Mouse (Mus musculus) right cerebral cortex, postnatal 14 days (tissue): ENCODE measurements at regions not wholly inside any gene's neighbourhood (a gene's known extent, or its start where the extent isn't known, plus 50 kb on each side); places are given as distances from the start of the nearest gene placed in this dataset.
A peak's percentile ranks its signal among the peaks of the same experiment; 100 is the strongest.

Source experiments
- DNase-seq: peaks from one replicate; pipeline ENCODE4 v3.0.0; 2022

GRCm38 (mm10) chr9:74342176-74342575, 232.0 kb downstream of the Wdr72 start:
- DNase-seq, result no peak

DNA sequence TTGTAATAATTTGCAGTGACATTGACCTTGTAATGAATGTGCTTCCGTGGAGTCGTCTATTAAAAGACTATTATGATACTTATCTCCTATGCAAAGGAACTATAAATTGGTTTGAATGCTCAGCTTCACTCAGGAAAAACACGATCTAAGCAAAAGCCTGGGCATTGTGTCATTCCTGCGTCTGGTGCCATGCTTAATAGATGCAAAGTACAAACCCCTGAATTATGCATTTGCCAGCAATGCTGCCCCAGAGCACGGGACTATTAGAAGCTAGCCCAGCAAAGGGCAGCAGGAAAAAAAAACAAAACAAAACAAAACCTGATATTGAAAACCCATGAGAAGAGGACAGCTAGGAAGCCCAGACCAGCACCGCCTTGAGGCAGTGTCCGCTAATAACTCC, 234.9 kb downstream of the Wdr72 start:
- no peak for DNase-seq

DNA sequence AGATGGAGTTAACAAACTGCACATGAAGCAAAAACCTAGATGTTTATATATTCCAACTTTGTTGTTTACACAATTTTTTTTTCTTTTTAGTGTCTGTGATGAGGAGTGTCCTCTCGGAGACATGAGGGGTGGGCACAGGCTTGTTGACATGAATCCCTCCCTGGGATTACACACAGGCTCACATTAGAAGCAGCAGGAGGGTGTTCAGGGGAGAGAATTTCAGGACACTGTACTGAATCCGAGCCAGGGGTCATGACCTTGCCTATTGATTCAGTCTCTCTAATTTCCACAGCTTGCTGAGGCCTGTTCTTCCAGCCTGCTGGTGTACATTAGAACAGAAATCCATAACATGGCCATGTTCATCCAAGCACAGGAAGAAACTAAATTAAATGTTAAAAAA, 238.6 kb downstream of the Wdr72 start:
- no peak for DNase-seq

- no peak for DNase-seq
Measured at GRCm38 (mm10) chr9:74365930-74366438, 255.8 kb downstream of the Wdr72 start.

DNA sequence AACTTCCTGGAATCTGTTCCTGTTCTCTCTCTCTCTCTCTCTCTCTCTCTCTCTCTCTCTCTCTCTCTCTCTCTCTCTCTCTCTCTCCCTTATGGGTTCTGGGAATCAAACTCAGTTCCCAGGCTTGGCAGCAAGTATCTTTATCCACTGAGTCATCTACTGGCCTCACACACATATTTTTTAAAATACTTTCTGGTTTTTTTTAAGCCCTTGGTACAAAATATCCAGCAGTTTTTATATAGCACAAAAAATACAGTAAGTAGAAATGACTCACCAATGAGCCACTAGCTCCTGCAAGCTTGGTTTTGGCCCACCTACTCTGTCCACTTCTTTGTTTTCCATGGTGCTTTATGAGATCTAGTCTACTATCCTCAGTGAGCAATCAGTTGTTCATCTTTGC, 266.0 kb downstream of the Wdr72 start:
- no peak for DNase-seq

- no peak for DNase-seq
Measured at GRCm38 (mm10) chr9:74377204-74377603, 267.0 kb downstream of the Wdr72 start.

DNA sequence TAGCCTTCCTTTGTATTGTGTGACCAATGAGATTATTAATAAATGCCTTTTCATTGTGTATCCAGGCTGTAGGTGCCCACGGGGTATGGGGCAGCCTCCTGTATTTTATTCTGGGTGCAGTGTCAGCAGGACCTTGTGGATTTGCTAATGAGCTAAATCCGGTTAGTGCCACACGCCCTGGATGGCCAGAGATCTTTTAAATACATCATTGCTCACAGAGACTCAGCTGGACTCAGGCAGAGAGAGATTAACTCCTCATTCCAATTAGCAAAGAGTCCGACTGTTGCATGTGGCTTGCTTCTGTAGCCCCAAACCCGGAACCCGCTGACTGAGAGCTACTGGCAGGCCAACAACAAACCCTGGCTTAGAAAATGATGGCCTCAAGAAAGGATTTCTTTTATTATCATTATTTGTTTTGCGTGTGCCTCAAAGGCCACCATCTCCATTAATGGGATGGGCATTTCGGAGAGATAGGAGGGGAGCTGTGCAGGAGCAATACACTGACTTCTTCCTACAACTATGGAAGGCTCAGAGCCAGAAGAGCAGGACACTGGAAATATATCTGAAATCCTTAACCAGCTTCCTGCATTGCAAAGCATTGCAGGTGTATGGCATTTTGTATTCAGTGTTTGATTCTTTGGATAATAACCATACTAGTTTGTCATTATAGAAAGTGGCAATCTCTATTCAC, 274.2 kb downstream of the Wdr72 start:
- no peak for DNase-seq

DNA sequence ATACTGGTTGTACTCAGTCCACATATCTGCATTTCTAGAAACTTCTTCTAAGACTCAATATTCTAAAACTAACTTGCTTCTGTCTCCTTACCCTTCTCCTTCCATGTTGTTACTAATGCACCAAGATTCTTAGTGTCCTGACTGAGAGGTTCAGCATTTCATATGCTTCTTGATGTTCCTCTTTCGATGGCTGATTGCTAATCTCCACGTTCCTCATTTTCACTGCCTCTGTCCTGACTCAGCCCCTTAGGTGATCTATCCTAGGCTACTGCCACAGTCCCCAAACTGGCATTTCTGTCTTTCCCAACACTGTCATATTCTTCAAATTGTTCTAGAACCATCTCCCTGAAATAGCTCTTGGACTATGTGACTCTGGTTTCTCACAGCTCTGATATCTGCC, 315.4 kb downstream of the Wdr72 start:
- no peak for DNase-seq

GRCm38 (mm10) chr9:74449981-74450380, 339.8 kb downstream of the Wdr72 start:
- DNase-seq, result no peak

DNA sequence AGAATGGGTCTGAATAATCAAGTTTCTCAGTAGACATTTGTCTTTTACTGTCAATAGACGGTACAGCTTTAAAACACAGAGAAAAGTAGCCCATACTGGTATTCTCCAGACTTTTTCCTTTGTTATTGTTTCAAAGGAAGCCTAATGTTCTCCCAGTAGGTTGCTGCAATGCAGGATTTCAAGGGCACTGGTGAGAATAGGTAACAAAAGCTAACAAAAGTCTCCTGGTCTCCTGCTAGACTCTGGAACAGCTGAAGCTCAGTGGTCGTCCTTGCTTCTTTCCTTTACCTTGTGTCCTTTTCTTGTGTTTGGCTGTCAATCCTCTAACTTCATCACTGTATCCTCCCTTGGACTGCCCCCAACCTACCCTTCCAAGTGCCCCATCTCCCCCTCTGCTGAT, 350.9 kb downstream of the Wdr72 start:
- no peak for DNase-seq

DNA sequence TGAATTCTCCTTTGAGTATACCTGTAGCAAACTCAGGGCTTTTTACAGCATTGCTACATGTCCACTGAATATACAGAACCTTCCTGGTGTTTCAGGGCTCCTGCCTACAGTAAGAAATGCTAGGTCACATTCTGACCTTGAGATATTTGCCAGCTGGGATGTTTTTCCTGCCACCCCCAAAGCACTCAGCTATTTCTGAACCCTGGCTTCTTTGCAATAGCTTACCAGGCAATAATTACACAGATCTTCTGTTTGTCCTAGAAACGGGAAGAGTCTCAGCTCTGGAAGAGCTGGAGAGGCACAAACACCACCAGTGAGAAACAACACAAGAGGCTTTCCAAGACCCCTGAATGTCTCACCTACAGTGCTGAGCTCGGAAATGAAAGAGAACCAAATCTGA, 366.7 kb downstream of the Wdr72 start:
- DNase-seq, result no peak

DNA sequence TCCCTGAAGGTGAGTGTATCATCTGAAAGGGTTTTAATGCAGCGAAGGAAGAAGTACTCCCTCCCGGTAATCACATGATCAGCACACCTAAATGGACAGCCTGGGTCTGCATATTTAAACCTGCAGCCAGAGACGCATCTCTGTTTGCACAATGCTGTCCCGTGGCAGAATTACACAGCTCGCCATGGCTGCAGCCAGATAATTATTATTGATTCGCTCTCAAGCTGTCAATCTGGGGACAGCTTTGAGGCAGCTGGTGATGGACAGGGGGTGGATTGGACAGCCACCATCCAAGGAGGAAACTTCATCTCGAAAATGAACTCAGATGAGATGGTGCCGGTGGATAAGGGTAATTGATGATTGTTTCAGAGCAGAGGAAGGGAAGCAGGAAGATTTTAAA, 369.1 kb downstream of the Wdr72 start:
- DNase-seq, result no peak

DNA sequence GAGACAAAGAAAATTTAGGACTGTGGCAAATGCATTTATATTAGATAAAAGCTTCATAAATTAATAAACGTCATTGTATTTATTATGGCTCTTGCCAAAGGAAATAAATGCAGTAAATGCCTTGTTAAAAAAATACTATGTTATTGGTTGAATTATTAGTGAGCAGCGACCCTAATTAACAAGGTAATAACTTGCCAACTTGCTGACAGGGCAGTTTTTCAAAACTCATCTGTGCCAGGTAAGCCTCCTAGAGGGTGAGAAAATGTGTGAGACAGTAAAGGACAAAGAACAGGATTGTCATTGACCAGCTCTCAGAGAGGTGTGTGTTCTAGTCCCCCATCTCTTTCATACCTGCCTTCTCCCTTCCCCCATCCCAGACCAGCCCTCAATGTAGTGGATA, 347.8 kb upstream of the Onecut1 start:
- no peak for DNase-seq

- no peak for DNase-seq
Measured at GRCm38 (mm10) chr9:74528550-74528949, 333.2 kb upstream of the Onecut1 start.

DNA sequence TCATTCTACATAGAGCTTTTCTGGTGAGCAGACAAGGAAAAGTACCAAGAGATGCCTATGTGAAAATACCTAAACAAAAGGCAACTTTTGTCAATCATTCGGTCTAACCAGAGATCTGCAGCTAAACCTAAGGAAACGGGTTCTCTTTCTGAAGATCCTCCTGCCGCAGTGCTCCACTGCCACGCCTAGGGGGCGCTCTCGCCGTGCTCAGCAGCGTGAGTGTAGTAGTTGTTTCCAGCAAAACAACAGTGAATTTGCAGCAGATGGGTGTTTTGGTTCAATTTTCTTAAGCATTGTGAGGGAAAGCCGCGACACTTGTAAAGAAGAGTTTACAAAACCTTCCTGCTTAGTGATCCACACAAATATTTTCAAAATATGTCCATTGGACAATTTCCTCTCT, 331.4 kb upstream of the Onecut1 start:
- peak; percentile 81 for DNase-seq

DNA sequence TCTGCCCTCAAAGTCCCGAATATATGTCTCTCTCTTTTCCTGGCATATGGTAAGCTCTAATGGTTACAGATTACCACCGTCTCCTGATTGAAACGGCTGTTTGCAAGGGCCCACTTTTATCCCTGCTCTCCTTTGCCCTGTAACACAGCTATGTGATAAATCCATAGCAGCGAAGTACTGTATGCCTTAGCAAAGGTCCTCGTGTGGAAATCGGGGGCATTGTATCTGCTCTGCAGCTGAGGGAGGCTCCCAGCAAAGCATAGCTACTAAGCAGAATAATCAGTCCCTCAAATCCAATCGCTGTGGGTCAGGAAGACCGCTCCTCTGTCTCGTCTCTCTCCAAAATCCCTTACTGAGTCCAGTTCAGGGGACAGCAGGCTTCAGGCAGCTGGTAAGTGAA, 331.0 kb upstream of the Onecut1 start:
- DNase-seq, result no peak

DNA sequence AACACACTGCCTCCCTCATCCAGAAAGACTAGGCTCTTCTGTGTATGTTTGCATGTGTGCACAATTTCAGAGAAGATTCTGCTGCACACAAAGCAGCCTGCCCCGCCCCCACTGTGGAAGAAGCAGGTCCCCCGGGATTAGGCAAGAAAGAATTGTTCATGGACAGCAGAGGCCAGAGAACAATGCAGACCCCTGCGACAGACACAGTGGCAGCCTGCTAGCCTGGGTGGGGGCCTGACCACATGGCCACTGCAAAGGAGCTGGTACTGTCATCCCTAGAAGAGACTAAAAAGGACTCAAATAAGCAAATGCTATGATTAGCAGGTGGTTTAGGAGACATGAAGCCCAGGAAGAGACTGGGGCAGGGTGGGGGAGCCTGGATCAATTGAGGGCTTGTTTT, 329.7 kb upstream of the Onecut1 start:
- DNase-seq, result no peak

GRCm38 (mm10) chr9:74534976-74535375, 326.7 kb upstream of the Onecut1 start:
- no peak for DNase-seq

DNA sequence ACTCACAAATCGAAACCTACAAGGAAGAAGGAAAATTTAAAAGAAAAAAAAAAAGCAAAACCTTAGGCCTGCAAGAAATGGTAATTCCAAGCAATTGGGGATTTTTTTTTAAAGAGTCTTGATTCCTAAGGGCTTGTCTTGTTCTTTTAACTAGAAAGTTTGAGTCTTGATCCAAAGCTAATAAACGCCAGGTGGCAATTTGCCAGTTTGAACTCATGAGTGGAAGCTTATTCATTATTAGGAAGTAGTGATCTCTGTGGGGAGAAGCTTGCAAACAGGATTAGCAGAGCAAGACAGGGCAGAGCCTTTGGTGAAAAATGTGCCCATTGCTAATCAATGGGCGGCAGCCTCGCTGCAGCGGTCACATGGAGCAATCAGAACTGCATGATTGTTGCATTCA, 305.6 kb upstream of the Onecut1 start:
- DNase-seq, result no peak

GRCm38 (mm10) chr9:74592757-74593156, 269.0 kb upstream of the Onecut1 start:
- no peak for DNase-seq

- DNase-seq, result no peak
Measured at GRCm38 (mm10) chr9:74593970-74594369, 267.8 kb upstream of the Onecut1 start.

DNA sequence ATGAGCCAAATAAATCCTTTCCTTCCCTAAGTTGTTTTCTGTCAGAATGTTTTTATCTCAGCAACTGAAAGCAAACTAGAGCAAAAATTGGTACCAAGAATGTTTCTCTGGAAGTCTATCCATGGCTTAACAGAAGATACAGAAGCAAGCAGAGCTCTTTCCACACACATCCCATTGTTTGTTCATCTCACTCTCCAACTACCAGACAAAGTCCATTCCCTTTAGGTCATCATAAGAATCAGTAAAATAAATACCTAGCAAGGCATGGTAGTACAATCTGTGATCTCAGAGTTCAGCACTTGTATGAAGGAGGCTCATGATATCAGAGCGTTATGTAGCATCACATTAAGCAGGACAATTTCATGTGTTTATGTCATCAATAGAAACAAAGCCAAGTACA, 257.3 kb upstream of the Onecut1 start:
- DNase-seq, result no peak

DNA sequence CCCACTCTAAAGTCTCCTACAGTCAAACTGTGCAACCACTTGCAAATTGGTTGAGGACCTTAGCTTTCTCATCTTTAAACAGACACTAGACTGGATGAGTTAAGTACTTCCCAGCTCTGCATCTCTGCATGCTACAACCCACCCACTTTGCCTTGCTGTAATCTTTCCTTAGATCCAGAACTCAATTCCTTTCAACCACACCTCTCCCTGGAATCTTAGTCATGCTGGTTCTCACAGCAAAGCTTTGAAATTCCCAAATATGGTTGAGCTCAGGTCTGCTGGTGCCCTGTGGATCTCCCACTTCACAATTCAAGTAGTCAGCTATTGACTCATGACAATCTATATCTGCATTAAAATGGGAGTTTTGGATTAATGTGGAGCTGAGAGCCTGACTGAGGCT, 239.8 kb upstream of the Onecut1 start:
- DNase-seq, result no peak

GRCm38 (mm10) chr9:74645394-74645793, 216.3 kb upstream of the Onecut1 start:
- no peak for DNase-seq

DNA sequence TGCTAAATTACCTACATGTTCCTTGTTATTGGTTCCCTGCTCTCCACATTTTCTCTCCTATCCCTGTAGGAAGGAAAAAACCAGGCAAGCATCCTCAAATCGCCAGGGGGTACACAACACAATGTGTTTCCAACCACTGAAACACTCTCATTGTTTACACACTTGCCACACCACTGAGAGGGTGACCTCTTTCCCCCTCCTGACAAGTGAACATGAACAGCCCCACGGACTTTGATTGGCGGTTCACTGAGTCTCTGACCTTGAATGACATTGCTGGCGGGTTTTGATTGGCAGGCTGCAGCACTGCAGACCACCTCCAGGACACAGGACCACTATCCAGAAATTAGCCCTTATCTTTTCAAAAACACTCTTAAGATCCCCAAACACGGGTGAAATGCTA, 211.7 kb upstream of the Onecut1 start:
- DNase-seq, result no peak
